Mouse (Mus musculus): Measurements from ENCODE around the gene Hivep3.

Gene Hivep3

GRCm38 (mm10) chr4:119816620-119817356 is 83.2 kb downstream of the Hivep3 start:
- peak; percentile 87 for DNase-seq (ENCODE audit: low spot score)

GRCm38 (mm10) chr4:119825956-119826355 is 92.4 kb downstream of the Hivep3 start:
- DNase-seq (ENCODE audit: low spot score): no peak

GRCm38 (mm10) chr4:119828386-119828785 is 94.8 kb downstream of the Hivep3 start:
- no peak for DNase-seq (ENCODE audit: low spot score)

GRCm38 (mm10) chr4:119828996-119829395 is 95.4 kb downstream of the Hivep3 start:
- no peak for DNase-seq (ENCODE audit: low spot score)

DNA sequence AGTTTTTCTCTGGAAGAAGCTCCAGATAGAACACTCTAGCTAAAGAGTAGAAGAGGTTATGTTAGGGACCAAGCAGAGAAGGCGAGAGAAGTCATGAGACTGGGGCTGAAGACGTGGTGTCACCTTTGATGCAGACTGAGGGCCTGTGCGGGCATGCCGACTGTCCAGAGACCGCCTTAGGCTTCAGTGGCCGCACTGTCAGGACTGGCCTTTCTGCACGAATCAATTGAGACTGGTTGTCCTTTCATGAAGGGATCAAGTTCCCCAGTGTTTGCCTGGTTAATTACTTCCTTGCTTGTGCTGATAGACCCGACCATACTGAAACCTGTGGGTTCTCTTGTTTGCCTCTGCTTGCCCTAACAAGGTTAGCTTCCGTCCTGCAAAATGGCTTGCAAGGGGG is 99.7 kb downstream of the Hivep3 start:
- DNase-seq (ENCODE audit: low spot score): peak; percentile 75

DNA sequence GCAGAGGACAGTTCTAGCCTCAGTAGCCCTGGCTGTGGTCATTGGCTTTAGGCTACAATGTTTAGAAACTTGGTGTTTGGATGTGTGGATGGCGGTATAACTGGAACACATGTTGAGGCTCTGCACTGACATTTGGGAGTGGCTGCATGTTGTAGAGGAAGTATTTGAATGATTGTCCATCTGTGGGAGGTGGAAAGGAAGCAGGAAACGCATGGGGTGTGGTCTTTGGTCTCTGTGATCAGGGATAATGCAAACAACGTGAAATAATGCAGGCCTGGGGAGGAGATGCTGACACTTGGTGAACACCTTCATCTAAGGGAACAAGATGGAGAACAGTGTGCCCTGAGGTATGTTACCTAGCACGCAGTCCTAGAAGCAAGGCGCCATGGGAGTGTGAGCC is 100.3 kb downstream of the Hivep3 start:
- no peak for DNase-seq (ENCODE audit: low spot score)

DNA sequence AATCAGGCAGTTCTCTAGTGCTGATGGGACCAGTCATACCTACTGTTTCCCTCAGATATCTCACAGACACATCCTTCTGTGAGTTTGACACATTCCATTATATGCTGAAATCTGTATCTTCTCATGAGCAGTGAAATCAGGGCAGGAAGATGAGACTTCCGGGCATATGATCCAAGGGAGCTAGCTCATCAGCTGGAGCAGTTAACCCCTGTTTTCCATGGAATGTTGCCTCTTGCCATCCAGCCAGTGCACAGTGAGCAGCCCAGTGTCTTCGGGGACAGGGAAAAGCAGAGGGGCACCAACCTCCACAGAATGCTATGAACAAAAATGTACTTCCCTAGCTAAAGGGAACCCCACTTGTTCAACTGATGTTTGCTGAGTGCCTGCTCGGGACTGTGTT is 102.6 kb downstream of the Hivep3 start:
- DNase-seq (ENCODE audit: low spot score): no peak

GRCm38 (mm10) chr4:119837505-119838065 is 104.0 kb downstream of the Hivep3 start:
- DNase-seq (ENCODE audit: low spot score): no peak

DNA sequence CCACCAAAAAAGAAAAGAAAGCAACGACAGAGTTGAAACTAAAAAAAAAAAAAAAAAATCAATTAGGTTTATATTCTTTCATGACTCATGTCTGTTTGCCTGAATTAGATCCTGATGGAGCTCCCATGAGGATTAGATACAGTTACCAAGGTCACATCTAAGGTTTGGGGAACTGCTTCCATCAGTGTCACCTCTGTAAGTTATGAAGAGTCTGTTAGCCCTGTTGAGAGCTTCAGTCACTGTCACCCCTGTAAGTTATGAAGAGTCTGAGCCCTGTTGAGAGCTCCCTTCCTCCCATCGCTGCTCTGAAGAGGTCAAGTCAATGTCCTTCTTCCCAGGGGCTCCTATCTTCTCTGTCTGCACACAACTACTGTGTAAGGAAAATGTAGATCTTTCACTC is 104.7 kb downstream of the Hivep3 start:
- DNase-seq (ENCODE audit: low spot score): no peak

GRCm38 (mm10) chr4:119843294-119843693 is 109.7 kb downstream of the Hivep3 start:
- DNase-seq (ENCODE audit: low spot score): no peak

DNA sequence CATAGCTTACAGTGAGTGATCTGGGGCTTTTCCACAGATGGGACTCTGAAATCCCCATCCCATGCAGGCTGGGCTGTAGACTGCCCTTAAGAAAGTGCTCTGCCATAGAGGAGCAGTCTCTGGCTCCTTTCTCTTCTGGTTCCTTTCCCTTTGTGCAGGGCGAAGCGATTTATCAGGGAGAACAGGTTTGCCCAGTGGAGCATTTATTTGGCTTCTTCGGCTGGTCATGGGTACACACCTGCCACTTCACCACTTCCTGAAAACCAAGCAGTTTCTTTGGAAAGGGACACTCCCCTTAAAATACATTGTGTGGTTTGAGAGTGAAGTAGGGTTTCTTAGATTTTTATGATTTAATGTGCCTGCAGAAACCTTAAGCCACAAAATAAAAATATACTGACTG is 110.7 kb downstream of the Hivep3 start:
- peak; percentile 56 for DNase-seq (ENCODE audit: low spot score)

DNA sequence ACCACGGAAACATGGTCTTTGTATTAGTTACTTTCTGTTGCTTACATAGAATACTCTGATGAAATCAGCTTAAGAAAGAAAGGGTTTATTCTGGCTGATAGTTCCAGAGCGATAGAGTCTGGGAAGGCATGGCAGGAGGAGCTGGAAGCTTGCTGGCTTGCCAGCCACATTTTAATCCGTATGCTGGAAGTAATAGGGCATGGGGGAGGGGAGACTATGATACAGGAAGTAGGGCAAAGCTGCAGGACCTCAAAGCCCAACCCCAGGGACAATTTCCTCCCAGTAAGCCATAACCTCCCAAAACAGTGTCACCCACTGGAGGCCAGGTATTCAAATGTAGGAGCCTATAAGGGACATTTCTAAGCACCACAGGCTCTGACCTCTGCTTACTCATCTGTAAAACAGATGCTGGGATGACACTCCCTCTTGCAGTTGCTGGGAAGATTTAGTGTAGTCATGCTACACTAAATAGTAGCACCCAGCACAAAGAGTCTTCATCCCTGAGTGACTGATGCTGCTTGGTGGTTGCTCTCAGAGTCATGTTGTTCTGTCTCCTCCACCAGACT is 112.1 kb downstream of the Hivep3 start:
- no peak for DNase-seq (ENCODE audit: low spot score)

DNA sequence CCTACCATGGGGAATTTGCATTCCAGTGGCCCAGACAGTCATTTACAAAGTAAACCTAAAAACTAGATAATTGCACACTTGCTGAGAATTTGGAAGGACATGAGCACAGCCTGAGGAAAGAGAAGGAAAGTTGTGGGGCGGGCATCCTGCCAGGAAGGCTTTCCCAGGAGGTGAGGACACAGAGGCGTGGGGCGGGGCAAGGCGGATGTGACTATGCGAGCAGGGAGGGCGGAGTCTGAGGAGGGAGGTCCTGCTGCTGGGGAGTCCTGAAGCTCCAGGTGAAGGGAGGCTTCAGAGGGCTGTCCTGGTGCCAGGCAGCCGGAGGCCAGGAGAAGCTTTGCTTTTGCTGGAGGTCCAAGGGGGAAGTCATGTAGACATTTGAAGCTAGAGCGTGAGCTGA is 118.9 kb downstream of the Hivep3 start:
- peak; percentile 89 for DNase-seq (ENCODE audit: low spot score)

DNA sequence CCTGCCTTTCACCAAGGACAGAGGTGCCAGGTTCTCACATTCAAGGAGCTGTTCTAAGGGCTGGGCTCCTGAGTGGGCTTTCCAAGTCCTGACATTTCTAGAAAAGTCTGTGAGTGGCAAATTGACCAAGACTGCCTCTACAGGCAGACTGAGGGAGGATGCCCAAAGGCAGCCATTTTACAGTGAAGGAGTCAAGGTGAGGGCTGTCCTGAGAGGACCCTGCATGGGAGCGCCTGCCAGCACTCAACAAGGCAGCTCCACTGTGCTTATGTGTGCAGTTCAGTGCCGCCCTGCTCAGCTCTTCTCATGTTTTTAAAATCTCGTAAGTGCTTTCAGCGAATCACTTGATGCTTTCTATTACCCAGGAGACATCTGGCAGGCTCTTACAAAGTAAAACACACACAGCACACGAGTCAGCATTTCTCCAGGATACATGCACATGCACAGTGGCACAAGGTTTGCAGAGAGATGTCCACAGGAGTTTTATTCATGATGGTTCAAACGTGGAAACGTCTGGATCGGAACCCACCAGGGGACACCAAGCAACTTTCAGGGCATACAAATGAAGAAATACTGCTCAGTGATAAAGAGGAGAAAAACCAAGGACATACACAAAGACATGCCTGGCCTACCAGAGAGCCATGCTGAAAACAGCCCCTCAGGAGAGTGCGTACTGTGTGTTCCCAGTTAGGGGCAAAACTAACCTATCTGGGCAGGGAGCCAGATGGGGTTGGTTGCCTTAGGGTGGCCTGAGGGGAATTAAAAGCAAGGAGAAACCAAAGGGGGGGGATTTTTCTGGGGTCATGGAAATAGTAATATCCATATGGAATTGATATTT is 120.9 kb downstream of the Hivep3 start:
- DNase-seq (ENCODE audit: low spot score): no peak

GRCm38 (mm10) chr4:119859454-119859853 is 125.9 kb downstream of the Hivep3 start:
- no peak for DNase-seq (ENCODE audit: low spot score)

DNA sequence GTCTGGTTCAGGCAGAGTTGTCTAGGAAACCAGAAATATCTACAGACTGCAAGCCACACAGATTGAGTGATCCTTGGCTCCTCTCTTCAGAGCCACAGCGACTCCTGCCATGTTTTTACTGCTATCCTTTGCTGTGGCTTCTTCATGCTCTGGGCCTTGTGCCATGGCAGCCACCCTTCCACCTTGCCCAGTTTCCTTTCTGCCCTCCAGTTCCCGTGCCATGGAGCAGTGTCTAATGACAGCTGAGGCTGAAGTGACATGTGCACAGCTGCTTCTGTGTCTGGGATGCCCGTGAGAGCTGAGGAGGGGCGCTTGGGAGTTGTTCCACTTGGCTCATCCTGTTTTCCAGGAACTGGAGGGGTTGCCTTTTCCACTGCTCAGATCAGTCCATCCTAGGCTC is 127.4 kb downstream of the Hivep3 start:
- DNase-seq (ENCODE audit: low spot score): no peak

DNA sequence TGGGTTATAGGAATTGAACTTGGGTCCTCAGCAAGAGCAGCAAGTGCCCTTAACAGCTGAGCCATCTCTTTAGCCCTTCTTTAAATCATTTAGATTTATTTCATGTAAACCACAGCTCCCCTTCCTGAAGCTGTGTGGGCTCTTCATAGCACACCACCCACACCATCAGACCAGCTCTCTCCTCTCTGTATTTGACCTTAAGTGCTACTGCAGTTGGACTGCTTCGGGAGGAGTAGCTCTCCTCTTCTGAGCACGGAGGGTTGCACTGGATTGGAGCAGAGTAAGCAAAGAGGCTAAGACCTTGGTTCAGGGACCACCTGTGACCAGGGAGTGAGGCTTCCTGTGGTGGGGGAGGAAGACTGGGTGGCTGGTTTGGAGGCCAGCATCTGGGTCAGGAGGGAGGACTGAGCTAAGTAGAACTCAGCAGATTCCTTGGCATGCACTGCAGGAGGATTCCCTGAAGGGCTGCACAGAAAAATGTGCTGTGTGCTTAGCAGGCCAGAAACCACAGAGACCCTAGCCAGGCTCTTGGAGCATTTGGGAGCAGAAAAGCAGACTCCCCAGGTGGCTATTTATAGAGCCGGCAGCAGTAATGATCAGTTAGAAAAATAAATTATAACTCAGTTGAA is 132.4 kb downstream of the Hivep3 start:
- DNase-seq (ENCODE audit: low spot score): no peak

- no peak for DNase-seq (ENCODE audit: low spot score)
These were observed 133.5 kb downstream of the Hivep3 start for GRCm38 (mm10) chr4:119867132-119867531.

DNA sequence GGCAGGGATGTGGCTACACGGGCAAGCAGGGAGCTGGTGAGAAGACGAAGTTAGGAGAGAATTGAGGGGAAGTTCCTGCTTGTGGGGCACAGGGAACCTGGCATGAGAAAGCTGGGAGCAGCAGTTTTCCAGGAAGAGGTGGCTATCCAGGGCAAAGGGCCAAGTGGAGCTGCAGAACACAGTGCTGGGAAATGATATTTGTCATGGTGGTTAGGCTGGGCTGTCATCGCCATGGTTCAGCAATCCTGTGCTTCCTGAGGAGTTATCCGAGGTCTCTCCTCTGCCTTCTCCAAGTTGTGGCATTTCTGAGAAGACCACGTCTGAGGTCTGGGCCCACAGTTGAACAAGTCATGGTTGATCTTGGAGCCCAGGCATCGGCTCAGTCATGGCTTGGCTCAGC is 136.8 kb downstream of the Hivep3 start:
- DNase-seq (ENCODE audit: low spot score): no peak

DNA sequence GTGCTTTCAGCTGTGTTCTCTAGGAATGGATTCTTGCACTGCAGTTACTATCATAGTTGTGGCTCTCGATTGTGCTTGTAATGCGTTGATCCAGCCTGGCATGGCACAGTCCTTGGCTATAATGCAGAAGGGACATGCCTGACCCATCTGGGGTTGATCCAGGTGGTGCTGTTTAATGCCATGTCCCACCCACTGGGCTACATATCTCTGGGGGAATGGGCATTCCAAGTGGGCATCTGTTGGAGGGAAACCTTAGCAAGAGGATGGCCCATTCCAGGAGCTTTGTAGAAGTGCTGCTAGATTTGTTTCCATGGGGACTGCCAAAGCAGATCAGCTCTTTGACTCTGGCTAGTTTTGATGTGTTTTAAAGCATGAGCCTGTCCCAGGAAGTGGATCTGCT is 137.9 kb downstream of the Hivep3 start:
- DNase-seq (ENCODE audit: low spot score): no peak

DNA sequence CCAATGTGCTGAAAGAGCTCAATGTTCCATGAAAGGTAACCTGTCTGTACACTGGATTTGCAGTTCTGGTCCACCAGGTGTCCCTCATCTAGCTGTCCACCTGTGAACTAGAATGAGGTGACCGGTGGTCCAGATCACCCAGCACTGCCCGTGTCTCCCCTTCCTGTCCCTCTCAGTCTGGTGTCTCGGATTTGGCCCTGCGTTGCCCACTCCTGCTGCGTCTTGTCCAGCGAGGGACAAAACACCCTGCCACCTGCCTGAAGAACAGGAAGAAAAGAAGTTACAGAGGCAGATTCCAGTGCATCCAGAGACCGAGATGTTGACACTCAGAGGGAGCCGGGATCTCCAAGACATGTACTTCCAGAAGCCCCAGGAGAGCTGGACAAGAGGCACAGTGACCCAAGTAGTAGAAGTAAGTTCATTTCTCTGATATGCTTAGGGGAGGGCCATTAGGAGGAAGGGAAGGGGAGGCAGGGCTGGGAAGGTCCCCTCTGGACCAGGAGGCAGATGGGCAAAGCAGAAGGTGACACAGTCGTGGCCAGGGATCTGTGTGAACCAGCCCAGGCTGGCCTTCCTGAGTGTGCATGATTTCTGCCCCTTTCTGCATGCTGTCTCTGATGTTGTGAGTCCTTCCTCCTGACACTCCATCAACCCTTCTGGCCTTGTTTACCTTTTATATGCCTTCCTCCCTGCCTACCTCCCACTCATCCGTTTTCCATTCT is 138.4 kb downstream of the Hivep3 start:
- no peak for DNase-seq (ENCODE audit: low spot score)

DNA sequence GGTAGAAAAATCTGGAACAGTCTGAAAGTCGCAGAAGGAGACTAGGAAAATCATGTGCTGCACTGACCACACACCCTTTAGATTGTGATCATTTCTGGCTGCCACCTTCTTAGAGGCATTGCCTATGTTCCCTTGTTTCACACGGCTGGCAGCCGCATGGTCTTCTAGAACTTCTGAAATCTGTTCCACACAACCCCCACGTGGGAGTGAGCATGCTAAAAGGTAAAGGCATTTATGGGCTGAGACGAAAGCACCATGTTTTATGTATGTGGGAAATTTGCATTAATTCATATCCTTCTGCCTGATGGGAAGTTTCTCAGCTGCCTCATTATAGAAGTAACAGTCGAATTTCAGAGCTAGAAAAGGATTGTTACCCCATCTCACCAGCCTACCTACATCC is 140.4 kb downstream of the Hivep3 start:
- DNase-seq (ENCODE audit: low spot score): no peak

All from urinary bladder, postnatal 14 days (tissue).